Mouse (Mus musculus): ENCODE measurements at regions not wholly inside any gene's neighbourhood (a gene's known extent, or its start where the extent isn't known, plus 50 kb on each side); places are given as distances from the start of the nearest gene placed in this dataset.

- no peak for TF ChIP-seq CTCF (IDR thresholded peaks at IDR 0.05)
- no peak for TF ChIP-seq EP300 (IDR thresholded peaks at IDR 0.05; ENCODE audit: insufficient read depth, low read depth, low read length)
- TF ChIP-seq POLR2A (IDR thresholded peaks at IDR 0.05; ENCODE audit: insufficient read depth, low read depth, low read length) = no peak
Observed at GRCm38 (mm10) chr2:166380854-166381253, 225.4 kb upstream of the Sulf2 start.

Measured in heart, adult 2 months (tissue).